Mouse (Mus musculus) bone marrow macrophage, adult 2 months (primary cell): Measurements from ENCODE around the gene Smim22.

ENCODE experiments used
- CTCF ChIP-seq: IDR thresholded peaks from 2 replicates; pipeline ENCODE4 v1.5.1; 2012; ENCODE audit warnings: low read depth, mild to moderate bottlenecking, low read length, moderate library complexity
- POLR2A ChIP-seq: IDR thresholded peaks from 2 replicates; pipeline ENCODE4 v1.6.1; 2012; ENCODE audit warnings: mild to moderate bottlenecking, low read depth, low read length, borderline replicate concordance

DNA sequence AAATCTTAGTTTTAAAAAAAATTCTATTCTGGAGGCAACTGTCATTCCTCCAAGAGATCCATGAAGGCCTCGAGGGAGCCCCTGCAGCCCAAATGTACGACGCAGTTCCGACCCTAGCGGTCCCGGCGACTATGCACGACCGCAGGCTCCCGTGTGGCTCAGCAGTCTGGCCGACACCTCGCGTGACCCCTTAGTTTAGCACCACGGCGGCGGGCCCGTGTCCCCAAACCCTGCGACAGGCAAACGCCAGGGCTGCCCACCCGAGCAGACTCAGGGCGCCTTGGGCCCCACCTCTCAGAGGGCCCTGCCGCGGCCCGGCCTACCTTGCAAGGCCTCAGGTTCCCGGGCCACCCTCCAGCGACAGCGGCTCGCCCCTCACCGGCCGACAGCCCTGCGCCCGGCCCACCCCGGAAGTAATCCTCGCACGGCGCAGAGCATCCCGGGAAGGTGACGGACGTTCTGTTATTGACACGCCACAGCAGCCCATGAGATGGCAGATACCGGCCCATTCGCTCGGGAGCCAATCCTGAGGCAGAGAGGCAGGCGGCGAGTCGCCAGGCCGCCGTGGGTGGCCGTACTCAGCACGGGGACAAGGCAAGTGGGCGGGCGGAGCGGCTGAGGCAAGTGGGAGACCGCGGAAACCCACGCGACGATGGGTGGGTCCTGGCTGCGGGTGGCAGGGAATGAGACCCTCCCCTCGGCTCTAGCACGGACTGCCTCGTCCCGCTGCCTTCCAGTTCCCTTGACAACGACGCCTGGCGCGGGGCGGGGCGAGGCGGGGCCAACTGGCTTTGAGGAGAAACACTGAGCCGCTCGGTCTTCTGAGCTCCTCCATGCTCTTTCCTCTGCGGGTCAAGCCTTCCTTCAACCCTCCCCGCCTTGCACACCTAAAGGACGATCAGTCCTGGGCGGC, 43.0 kb upstream of the Smim22 start, which contains the start of gene Anks3:
- no peak for TF ChIP-seq CTCF
- no peak for TF ChIP-seq POLR2A
